Mouse (Mus musculus): ENCODE measurements around the gene Rab44. TPM values are rescaled to one million over a fixed set of nuclear protein-coding genes. Genes with fewer than 3 reads are reported as not detected.

The Rab44 gene
- polyA plus RNA-seq, 2 experiments, result 3.7 to 12.8 TPM

GRCm38 (mm10) chr17:29188989-29189388 lies 75.0 kb downstream of the Rab44 start:
- Histone ChIP-seq H3K4me2 (ENCODE audit: low read depth) (no peak overlapping the region), H3K4me1 (replicated peaks; ENCODE audit: control insufficient read depth in 2 of 2, insufficient read depth in 2 of 2, low read length in 1 of 2) (peaks cover 0 to 7% of the 10 kb centered on the region in 2 experiments; a peak in 2 of 4 replicates), H3K27me3 (ENCODE audit: control insufficient read depth, insufficient read depth, low read length) (peaks cover 5% of the 10 kb centered on the region), H3K9ac (replicated peaks) (no peak overlapping the region), H3K27ac (no peak overlapping the region), H3K36me3 (replicated peaks; ENCODE audit: control insufficient read depth, insufficient read depth, low read depth) (no peaks in the 10 kb centered on the region), H3K9me3 (ENCODE audit: control insufficient read depth, low read length) (no peaks in the 10 kb centered on the region), H3K4me3 (ENCODE audit: insufficient read depth in 1 of 2, low read depth in 2 of 2, low read length in 2 of 2) (no peak overlapping the region)
- no peak for DNase-seq (ENCODE audit: low read depth in 3 of 3, low spot score in 3 of 3)
- ATAC-seq (ENCODE audit: insufficient read depth), result no peak
- TF ChIP-seq CTCF (IDR thresholded peaks at IDR 0.05; ENCODE audit: low read depth) (no peak), EP300 (IDR thresholded peaks at IDR 0.05; ENCODE audit: low read depth) (no peak)
- 6% methylated on average over 12 of the region's 12 CpGs for WGBS (ENCODE audit: insufficient replicate concordance)

GRCm38 (mm10) chr17:29195579-29195978 lies 81.6 kb downstream of the Rab44 start:
- TF ChIP-seq CTCF (IDR thresholded peaks at IDR 0.05; ENCODE audit: low read depth), result no peak
- no peak for TF ChIP-seq EP300 (IDR thresholded peaks at IDR 0.05; ENCODE audit: low read depth)
- Histone ChIP-seq H3K4me1 (replicated peaks; ENCODE audit: control insufficient read depth in 2 of 2, insufficient read depth in 2 of 2, low read length in 1 of 2) (peaks cover 0 to 7% of the 10 kb centered on the region in 2 experiments; a peak in 2 of 4 replicates), H3K4me3 (ENCODE audit: insufficient read depth in 1 of 2, low read depth in 2 of 2, low read length in 2 of 2) (no peak overlapping the region), H3K9me3 (ENCODE audit: control insufficient read depth, low read length) (no peaks in the 10 kb centered on the region), H3K36me3 (replicated peaks; ENCODE audit: control insufficient read depth, insufficient read depth, low read depth) (no peaks in the 10 kb centered on the region), H3K27me3 (ENCODE audit: control insufficient read depth, insufficient read depth, low read length) (no peaks in the 10 kb centered on the region), H3K27ac (no peak overlapping the region), H3K4me2 (ENCODE audit: low read depth) (no peak overlapping the region), H3K9ac (replicated peaks) (no peak overlapping the region)
- ATAC-seq (ENCODE audit: insufficient read depth) (no peak), DNase-seq (ENCODE audit: low read depth in 3 of 3, low spot score in 3 of 3) (no peak)
- WGBS (ENCODE audit: insufficient replicate concordance), result 41% methylated on average over 4 of the region's 4 CpGs

Other genes starting within 250 kb of the Rab44 start
- 0.06 TPM in 2 replicates for gene 4930539E08Rik, start 198.8 kb upstream of the Rab44 start, polyA plus RNA-seq (2012; rRNA removed)
- 0.03 and 0.14 TPM in 2 replicates for gene 4930539E08Rik, start 198.8 kb upstream of the Rab44 start, polyA plus RNA-seq (2014; fragmentation: Nextera tagmentation; extraction: Ambion mirVana)
- gene Pxt1, start 170.3 kb upstream of the Rab44 start, polyA plus RNA-seq (2012; rRNA removed), result 0.23 and 0.32 TPM in 2 replicates
- gene Pxt1, start 170.3 kb upstream of the Rab44 start, polyA plus RNA-seq (2014; fragmentation: Nextera tagmentation; extraction: Ambion mirVana), result 0.14 and 0.45 TPM in 2 replicates
- gene Kctd20, start 162.2 kb upstream of the Rab44 start, polyA plus RNA-seq (2012; rRNA removed), result 22.7 and 30.4 TPM in 2 replicates
- 53.9 and 55.3 TPM in 2 replicates for gene Kctd20, start 162.2 kb upstream of the Rab44 start, polyA plus RNA-seq (2014; fragmentation: Nextera tagmentation; extraction: Ambion mirVana)
- 24.5 and 31.8 TPM in 2 replicates for gene Stk38, start 106.2 kb upstream of the Rab44 start, polyA plus RNA-seq (2012; rRNA removed)
- gene Stk38, start 106.2 kb upstream of the Rab44 start, polyA plus RNA-seq (2014; fragmentation: Nextera tagmentation; extraction: Ambion mirVana), result 29.2 and 32.7 TPM in 2 replicates
- 91.1 and 123 TPM in 2 replicates for gene Srsf3, start 81.5 kb upstream of the Rab44 start, polyA plus RNA-seq (2012; rRNA removed)
- gene Srsf3, start 81.5 kb upstream of the Rab44 start, polyA plus RNA-seq (2014; fragmentation: Nextera tagmentation; extraction: Ambion mirVana), result 269 and 272 TPM in 2 replicates
- gene Cdkn1a, start 23.2 kb upstream of the Rab44 start, polyA plus RNA-seq (2012; rRNA removed), result 2.6 and 3.0 TPM in 2 replicates
- 6.5 and 7.0 TPM in 2 replicates for gene Cdkn1a, start 23.2 kb upstream of the Rab44 start, polyA plus RNA-seq (2014; fragmentation: Nextera tagmentation; extraction: Ambion mirVana)
- gene Cpne5, start 124.0 kb downstream of the Rab44 start, polyA plus RNA-seq (2012; rRNA removed), result 0.06 and 0.12 TPM in 2 replicates
- gene Cpne5, start 124.0 kb downstream of the Rab44 start, polyA plus RNA-seq (2014; fragmentation: Nextera tagmentation; extraction: Ambion mirVana), result 0.16 and 0.28 TPM in 2 replicates
- gene Ppil1, start 150.0 kb downstream of the Rab44 start, polyA plus RNA-seq (2012; rRNA removed), result 46.2 and 47.9 TPM in 2 replicates
- gene Ppil1, start 150.0 kb downstream of the Rab44 start, polyA plus RNA-seq (2014; fragmentation: Nextera tagmentation; extraction: Ambion mirVana), result 84.7 and 87.3 TPM in 2 replicates
- gene BC004004, start 154.6 kb downstream of the Rab44 start, polyA plus RNA-seq (2012; rRNA removed), result 26.1 and 27.4 TPM in 2 replicates
- gene BC004004, start 154.6 kb downstream of the Rab44 start, polyA plus RNA-seq (2014; fragmentation: Nextera tagmentation; extraction: Ambion mirVana), result 57.7 and 58.1 TPM in 2 replicates
- 0.90 and 0.97 TPM in 2 replicates for gene Pi16, start 203.5 kb downstream of the Rab44 start, polyA plus RNA-seq (2012; rRNA removed)
- gene Pi16, start 203.5 kb downstream of the Rab44 start, polyA plus RNA-seq (2014; fragmentation: Nextera tagmentation; extraction: Ambion mirVana), result 0.39 and 0.52 TPM in 2 replicates
- gene Mtch1, start 233.8 kb downstream of the Rab44 start, polyA plus RNA-seq (2012; rRNA removed), result 61.1 and 69.0 TPM in 2 replicates
- 54.3 and 64.3 TPM in 2 replicates for gene Mtch1, start 233.8 kb downstream of the Rab44 start, polyA plus RNA-seq (2014; fragmentation: Nextera tagmentation; extraction: Ambion mirVana)
- 8.5 and 8.6 TPM in 2 replicates for gene Fgd2, start 246.8 kb downstream of the Rab44 start, polyA plus RNA-seq (2012; rRNA removed)
- 3.8 and 4.0 TPM in 2 replicates for gene Fgd2, start 246.8 kb downstream of the Rab44 start, polyA plus RNA-seq (2014; fragmentation: Nextera tagmentation; extraction: Ambion mirVana)